Mouse (Mus musculus) cortical plate, adult 2 months (tissue): Measurements from ENCODE around the gene Zscan18.

ENCODE experiments used
- CTCF ChIP-seq: fragments of 200-500 bp; IDR thresholded peaks from 2 replicates; pipeline ENCODE4 v1.5.1; 2011; ENCODE audit warnings: mild to moderate bottlenecking, control low read depth, low read length; ENCODE audit not compliant: insufficient read depth; ENCODE audit errors: extremely low read depth
- POLR2A ChIP-seq: fragments of 200-500 bp; IDR thresholded peaks from 2 replicates; pipeline ENCODE4 v1.6.1; 2011; ENCODE audit warnings: mild to moderate bottlenecking, low read length, control low read depth; ENCODE audit not compliant: insufficient read depth; ENCODE audit errors: extremely low read depth

DNA sequence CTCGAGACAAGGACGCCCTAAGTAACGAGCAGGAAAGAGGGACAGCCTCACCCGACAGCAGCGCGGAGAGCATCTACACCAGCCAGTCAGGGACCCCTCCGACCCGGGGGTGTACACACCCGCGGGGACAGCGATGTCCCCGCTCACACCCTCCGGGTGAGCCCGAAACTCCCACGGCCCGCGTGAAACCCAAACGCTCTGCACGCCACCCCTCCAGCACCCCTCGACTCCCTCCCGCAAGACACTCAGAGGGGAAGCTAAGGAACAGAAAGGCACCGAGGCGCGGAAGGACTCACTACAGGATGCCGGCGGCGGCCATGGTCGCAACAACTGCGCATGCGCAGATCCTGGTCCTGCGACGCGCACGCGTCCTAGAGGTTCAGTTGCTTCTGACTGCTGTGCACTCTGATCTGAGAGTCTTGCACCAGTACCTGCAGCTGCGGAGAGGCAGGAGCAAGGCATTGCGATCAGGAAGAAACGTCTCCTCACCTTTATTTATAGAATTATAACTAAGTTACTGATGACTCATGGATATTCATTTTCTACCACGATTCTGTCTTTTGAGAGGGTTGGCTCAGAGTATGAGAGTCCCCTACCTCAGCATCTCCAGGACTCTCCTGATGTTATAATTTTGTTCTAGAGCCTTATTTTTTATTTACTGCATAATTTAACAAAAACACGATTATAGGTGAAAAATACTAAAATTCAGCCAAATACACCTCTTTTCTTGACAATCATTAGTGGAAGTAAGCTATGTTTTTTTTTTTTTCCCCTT is 15.3 kb upstream of the Zscan18 start, which contains the start of gene Zfp329:
- TF ChIP-seq CTCF (no peak), POLR2A (peak; percentile 93)
